Mouse (Mus musculus) retina, embryonic 14.5 days (tissue): ENCODE results near the gene Notch2.
A peak's percentile ranks its signal among the peaks of the same experiment; 100 is the strongest.

Experiments used
- DNase-seq: peaks from one replicate; pipeline ENCODE4 v3.0.0-alpha.2; 2015; ENCODE audit warnings: low spot score

Gene Notch2

DNA sequence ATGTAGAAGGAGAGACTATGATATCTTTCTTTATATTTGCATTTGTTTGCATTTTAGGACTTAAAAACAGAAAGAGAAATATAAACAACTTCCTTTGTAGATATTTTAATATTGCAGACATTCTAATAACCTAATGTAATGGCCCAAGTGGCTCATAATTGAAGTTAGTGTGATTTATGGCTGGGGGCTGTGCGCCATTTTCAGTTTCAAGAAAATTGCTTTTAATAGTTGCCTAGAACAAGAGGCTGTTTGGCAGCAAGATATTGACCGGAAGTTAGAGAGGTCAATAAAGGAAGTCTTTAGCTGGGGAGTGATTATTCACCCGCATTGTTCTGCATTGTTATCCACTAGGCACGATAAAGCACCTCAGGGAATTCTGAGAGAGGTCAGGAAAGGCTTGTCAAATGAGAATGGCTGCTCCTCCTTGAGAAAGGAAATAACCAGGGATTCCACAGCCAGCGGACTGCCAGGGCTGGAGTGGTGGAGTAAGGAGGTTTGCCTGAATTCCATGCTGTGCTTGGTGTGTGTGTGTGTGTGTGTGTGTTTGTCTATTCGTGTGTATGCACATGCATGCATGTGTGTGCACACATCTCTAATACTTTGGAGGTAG is 61.4 kb downstream of the Notch2 start:
- DNase-seq = no peak

- DNase-seq = no peak
Observed at GRCm38 (mm10) chr3:98077866-98078265, 64.5 kb downstream of the Notch2 start.

DNA sequence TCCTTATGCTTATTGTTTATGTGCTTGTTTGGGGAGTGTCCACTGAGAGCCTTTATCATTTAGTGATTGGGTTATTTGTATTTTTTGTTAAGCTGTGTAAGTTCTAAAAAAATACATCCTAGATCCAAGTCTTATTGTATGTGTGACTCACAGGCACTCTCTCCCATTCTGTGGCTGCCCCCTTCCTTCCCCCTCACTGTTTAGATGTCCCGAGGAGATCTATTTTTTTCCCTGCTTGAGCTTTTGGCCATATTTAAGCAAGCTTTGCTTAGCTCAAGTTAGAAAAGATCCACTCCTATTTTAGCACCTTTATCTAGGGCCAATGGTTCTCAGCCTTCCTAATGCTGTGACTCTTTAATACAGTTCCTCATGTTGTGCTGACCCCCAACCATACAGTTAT is 65.5 kb downstream of the Notch2 start:
- no peak for DNase-seq

DNA sequence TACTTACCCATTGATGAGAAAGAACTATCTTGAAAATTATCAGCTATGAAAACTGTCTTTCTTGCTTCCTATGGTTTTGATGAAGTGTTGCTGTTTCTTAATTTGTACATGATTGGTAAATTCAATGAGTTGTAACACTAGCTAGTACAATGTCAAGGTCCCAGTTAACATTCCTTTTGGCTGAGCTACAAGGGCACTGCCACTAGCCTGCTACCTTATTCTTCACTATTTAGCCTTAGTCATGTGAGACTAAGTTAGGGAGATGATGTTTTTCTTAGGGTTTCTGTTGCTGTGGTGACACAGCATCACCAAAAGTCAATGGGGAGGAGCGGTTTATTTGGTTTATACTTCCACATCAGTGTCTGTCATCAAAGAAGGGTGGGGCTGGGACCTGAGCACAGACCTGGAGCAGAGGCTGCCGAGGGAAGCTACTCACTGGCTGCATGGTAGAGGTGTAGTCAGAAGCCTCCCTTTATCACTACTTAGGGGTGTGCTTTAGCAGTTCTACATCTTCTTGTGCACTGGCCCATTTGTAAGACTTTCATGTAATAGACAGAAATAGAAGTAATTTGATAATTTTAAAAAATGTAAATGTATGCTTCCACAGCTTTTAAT is 66.4 kb downstream of the Notch2 start:
- DNase-seq = no peak

- DNase-seq = no peak
Observed at GRCm38 (mm10) chr3:98080630-98081029, 67.3 kb downstream of the Notch2 start.

DNA sequence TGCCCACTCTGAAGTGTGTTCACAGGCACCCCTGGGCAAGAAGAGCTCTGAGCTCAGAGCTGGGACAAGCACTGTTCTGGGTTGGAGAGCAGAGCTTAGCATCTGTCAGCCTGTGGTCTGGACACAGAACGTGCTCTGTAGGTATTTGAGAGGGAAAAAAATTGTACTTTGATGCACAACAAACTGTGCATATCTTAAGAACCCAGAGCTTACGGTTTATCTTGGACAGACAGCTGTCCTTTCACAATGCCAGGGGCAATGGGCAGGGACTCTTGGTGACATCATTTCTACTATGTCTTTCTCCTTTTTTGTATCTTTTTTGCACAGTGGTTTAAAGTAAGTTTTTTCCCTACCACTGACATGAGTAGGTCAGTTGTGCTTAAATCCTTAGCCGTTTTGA is 68.9 kb downstream of the Notch2 start:
- DNase-seq = no peak

GRCm38 (mm10) chr3:98082972-98083371 is 69.6 kb downstream of the Notch2 start:
- DNase-seq = no peak

DNA sequence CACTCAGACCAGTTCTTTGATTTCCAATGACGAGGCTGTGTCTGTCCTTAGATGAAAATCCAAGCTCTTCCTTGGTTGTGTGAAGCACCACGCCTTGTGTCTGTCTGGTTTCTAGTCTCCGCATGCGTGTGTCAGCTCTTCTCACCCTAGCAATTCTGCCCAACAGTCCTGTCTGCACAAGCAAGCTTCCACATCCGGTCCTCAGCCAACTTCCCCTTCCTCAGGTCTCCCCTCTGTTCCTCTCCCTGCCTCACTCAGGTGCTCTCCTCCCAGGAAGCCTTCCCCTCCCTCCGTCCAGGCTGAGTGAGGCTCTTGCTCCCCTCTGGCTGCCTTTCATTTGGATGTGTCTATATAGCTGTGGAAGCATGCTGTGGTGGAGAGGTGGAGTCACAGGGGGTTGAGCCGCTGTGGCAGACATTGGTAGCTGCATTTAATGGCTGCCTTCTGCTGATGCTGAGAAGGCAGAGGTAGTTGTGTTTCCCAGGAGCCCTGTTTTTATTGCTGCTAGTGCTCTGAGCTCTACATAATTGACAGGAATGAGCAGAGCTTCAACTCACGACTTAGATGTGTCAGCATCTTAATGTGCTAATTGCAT is 70.8 kb downstream of the Notch2 start:
- DNase-seq = no peak

- no peak for DNase-seq
Observed at GRCm38 (mm10) chr3:98084870-98085269, 71.5 kb downstream of the Notch2 start.

DNA sequence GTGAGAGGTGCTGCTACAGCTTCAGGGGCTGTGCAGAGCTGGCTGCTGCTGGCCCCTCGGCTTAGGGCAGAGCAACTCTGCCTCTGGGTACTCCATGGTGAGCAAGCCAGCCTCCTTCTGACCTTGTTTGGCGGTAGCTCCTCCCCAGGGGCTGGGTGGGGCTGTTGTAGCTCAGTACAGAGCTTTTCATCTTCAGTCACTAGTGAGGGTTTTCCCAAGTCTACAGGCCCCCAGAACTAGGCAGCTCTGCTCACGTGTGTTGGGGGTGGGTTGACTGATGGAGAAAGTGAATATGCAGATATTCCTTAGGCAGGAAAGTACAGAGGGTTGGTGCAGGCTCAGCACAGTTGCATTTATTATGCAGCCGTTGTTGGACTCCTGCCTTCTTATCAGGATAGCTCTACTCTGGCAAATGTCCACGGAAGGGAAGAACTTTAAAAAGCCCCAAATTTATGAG is 72.5 kb downstream of the Notch2 start:
- DNase-seq = no peak

DNA sequence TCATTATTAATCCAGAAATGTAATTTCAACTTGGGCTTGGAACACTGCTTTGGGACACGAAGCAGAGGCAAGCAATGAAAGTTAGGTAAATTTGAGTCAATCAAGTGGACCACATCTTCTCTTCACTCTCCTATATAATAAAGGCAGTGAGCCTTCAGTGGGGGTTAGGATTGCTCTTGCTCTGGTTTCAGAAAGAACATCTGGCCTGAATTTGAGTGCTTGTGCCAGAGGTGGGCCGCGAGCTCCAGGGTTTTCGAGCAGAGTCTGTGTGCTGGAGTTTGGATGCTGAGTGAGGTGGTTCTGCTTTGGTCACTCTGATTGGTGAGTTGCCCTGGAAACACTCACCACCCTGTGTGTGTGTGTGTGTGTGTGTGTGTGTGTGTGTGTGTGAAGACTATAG is 73.1 kb downstream of the Notch2 start:
- DNase-seq = no peak

GRCm38 (mm10) chr3:98086860-98087259 is 73.5 kb downstream of the Notch2 start:
- no peak for DNase-seq

DNA sequence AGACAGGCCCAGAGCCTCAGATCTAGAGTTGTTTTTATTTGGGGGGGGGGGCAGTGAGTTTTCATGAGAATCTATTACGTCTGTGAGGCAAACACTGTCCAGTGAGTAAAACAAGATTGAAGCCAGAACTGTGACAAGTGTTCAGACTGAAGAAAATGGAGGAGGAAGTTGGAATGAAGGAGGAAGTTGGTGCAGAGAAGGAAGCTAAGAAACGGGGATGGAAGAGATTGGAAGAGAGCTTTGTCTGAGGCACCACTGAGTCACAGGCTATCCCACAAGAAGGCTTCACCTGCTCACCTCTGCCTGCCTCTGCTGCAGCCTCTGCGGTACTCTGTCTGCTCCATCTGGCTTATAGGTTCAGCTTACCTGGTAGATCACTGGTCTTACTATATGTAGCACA is 74.2 kb downstream of the Notch2 start:
- no peak for DNase-seq

DNA sequence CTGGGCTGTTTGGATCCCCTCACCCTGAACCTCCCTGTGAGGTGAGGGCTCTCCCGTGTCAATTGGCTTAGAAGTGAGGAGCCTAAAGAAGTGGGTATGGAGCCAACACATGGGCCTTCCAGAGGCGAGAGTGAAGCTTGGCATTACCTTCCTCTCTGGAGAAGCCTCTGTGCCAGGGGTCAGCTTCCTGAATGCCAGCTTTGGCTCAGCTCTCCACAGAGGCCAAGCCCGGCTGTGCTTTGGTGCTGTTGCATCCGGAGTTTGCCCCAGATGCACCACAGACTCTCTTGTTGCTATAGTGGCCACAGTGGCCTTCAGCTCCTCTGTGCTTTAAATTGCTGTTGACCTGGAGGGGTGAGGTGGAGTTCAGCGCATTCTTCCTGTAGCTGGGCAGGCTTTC is 76.4 kb downstream of the Notch2 start:
- DNase-seq = no peak

GRCm38 (mm10) chr3:98090129-98090528 is 76.8 kb downstream of the Notch2 start:
- DNase-seq = no peak

- no peak for DNase-seq
Observed at GRCm38 (mm10) chr3:98092680-98093370, 79.5 kb downstream of the Notch2 start.

GRCm38 (mm10) chr3:98093954-98094353 is 80.6 kb downstream of the Notch2 start:
- no peak for DNase-seq

GRCm38 (mm10) chr3:98094629-98095583 is 81.6 kb downstream of the Notch2 start:
- no peak for DNase-seq

- no peak for DNase-seq
Observed at GRCm38 (mm10) chr3:98096981-98097380, 83.7 kb downstream of the Notch2 start.

GRCm38 (mm10) chr3:98098676-98099075 is 85.3 kb downstream of the Notch2 start:
- no peak for DNase-seq

DNA sequence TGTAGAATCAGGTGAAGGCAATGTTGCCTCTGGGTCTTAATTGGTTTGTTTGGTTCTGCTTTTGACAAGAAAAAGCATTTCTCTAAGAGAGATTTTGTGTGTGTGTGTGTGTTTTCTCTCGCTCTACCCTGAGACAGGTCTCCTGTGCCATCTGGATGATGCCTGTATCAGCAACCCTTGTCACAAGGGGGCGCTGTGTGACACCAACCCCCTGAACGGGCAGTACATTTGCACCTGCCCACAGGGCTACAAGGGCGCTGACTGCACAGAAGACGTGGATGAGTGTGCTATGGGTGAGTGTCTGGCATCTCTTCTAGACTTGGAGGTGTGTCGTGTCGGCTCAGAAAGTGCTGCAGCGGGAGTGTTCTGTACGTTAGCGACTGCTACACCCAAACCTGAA is 86.0 kb downstream of the Notch2 start:
- peak; percentile 26 for DNase-seq

DNA sequence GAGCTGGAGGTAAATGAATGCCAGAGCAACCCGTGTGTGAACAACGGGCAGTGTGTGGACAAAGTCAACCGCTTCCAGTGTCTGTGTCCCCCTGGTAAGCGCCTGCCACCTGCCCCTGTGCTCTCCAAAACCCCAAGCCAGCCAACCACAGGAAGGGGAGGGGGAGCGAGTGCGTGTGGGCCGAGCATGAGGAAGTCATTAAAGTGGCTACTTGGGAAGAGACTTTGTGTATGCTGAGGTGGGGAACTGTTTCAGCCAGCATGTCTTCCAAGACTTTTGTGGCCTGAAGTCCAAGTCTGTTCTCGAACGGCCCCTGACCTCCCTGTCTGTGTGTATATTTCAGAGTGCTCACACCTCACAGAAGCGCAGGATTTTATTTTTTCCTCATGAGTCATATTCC is 88.2 kb downstream of the Notch2 start:
- no peak for DNase-seq
